In the genomic region with DNA sequence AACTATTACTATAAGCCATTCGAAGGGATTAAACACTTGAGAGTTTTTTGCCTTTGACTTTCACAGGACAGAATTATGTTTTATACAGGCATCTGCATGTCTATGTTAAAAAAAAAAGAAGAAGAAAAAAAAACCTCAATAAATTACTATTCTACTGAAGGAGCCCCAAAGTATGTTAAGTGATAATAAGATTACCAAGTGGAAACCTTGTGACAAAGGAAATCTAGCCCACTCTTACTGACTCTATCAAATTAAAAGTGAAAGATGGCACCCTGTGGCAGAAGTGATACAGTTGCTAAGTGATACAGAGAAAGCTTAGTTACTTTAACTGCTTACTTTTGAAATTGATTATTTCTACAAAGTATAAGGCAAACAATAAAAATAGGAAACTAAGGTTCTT, we compare ENCODE assay signal across 27 mouse cellular contexts. TPM values are rescaled to one million over a fixed set of nuclear protein-coding genes. Genes with fewer than 3 reads are reported as not detected.
DNase-seq lines count a peak whose midpoint lies in the region; ATAC-seq and TF ChIP-seq lines count a peak whose summit lies in the region.
"Had no signal": no experiment of that assay in that cellular context is flagged by ENCODE, and none has a peak within 500 bp of the region (broad histone marks: within the 10 kb centered on the region; RNA-seq: fewer than 3 reads in every experiment).

No protein-coding gene starts in this region.

- H3K4me1 ChIP-seq in heart, embryonic 14.5 days (ENCODE audit: control insufficient read depth in 2 of 2, insufficient read depth in 2 of 2, low read length in 2 of 2), result peaks cover 5 to 17% of the 10 kb centered on the region in 2 experiments
- H3K4me1 ChIP-seq in heart, adult 2 months (ENCODE audit: control insufficient read depth, insufficient read depth, low read length), result peaks cover 1% of the 10 kb centered on the region
- H3K4me1 ChIP-seq in limb, embryonic 12.5 days (replicated peaks), result peaks cover 19% of the 10 kb centered on the region
- peaks cover 18% of the 10 kb centered on the region for H3K4me1 ChIP-seq in limb, embryonic 10.5 days
- H3K4me1 ChIP-seq in embryonic facial prominence, embryonic 15.5 days, result peaks cover 16% of the 10 kb centered on the region; the same call in 1 of the 2 replicates
- H3K4me1 ChIP-seq in forebrain, embryonic 14.5 days (ENCODE audit: control insufficient read depth, insufficient read depth, low read length), result peaks cover 11% of the 10 kb centered on the region

- intact Hi-C loops in heart, adult 2 months (cut with DNase I), result no loop called here

- no peak for TF ChIP-seq POLR2A in heart, adult 2 months (IDR thresholded peaks at IDR 0.05; ENCODE audit: insufficient read depth, low read depth, low read length)

- H3K27me3 ChIP-seq in heart, embryonic 14.5 days (ENCODE audit: control insufficient read depth, insufficient read depth, low read length), result no peaks in the 10 kb centered on the region
- no peaks in the 10 kb centered on the region for H3K27me3 ChIP-seq in heart, adult 2 months (ENCODE audit: control insufficient read depth, insufficient read depth, low read length)
- H3K27me3 ChIP-seq in limb, embryonic 12.5 days, result no peaks in the 10 kb centered on the region
- H3K27me3 ChIP-seq in limb, embryonic 10.5 days (ENCODE audit: low read depth, poor library complexity, severe bottlenecking), result no peaks in the 10 kb centered on the region
- H3K27me3 ChIP-seq in embryonic facial prominence, embryonic 15.5 days, result no peaks in the 10 kb centered on the region
- H3K27me3 ChIP-seq in forebrain, embryonic 14.5 days (replicated peaks; ENCODE audit: control insufficient read depth, insufficient read depth, low read length), result no peaks in the 10 kb centered on the region
- H3K27me3 ChIP-seq: limb, embryonic 15.5 days; lung, embryonic 15.5 days had no signal

- peaks cover under 1% of the 10 kb centered on the region; the same call in 1 of the 2 replicates for H3K9me3 ChIP-seq in heart, embryonic 14.5 days (ENCODE audit: control insufficient read depth, low read length)
- H3K9me3 ChIP-seq in limb, embryonic 12.5 days, result no peaks in the 10 kb centered on the region
- H3K9me3 ChIP-seq in limb, embryonic 10.5 days (replicated peaks), result no peaks in the 10 kb centered on the region
- H3K9me3 ChIP-seq in embryonic facial prominence, embryonic 15.5 days (replicated peaks), result no peaks in the 10 kb centered on the region
- no peaks in the 10 kb centered on the region for H3K9me3 ChIP-seq in forebrain, embryonic 14.5 days (replicated peaks; ENCODE audit: control insufficient read depth, low read length)
- H3K9me3 ChIP-seq: heart, embryonic 10.5 days; limb, embryonic 15.5 days; lung, embryonic 15.5 days had no signal

- H3K9ac ChIP-seq in heart, embryonic 14.5 days (ENCODE audit: low read length), result no peak overlapping the region
- H3K9ac ChIP-seq in heart, adult 2 months (ENCODE audit: low read depth, low read length), result no peak overlapping the region
- H3K9ac ChIP-seq in limb, embryonic 12.5 days (replicated peaks), result no peak overlapping the region
- no peak overlapping the region for H3K9ac ChIP-seq in embryonic facial prominence, embryonic 15.5 days
- H3K9ac ChIP-seq in forebrain, embryonic 14.5 days (ENCODE audit: low read length), result no peak overlapping the region
- H3K9ac ChIP-seq: forebrain, postnatal 0 days; limb, embryonic 15.5 days; liver, embryonic 14.5 days; lung, embryonic 15.5 days had no signal

- no peak for TF ChIP-seq EP300 in heart, adult 2 months (IDR thresholded peaks at IDR 0.05; ENCODE audit: insufficient read depth, low read depth, low read length)

- TF ChIP-seq CTCF in heart, adult 2 months (IDR thresholded peaks at IDR 0.05), result no peak

- no peak for DNase-seq in heart, adult 2 months
- DNase-seq in limb, embryonic 10.5 days (ENCODE audit: low spot score), result no peak
- peak; percentile 32 for DNase-seq in MEL-GATA-1-ER (ENCODE audit: extremely low read depth, low read depth)
- DNase-seq in right cerebral cortex, postnatal 36 days (ENCODE audit: low spot score in 2 of 2), result no peak
- DNase-seq in forebrain, embryonic 14.5 days (ENCODE audit: low spot score), result no peak
- DNase-seq: adrenal gland, postnatal 10 days; B cell, adult 2 months; cerebellum, adult 8-10 months; cerebellum, postnatal 25 days; kidney, adult 18-20 months; thymus, postnatal 14 days had no signal

- WGBS in heart, embryonic 14.5 days, result 88% methylated on average over 1 of the region's 1 CpGs
- WGBS in heart, adult 2 months, result 93% methylated on average over 1 of the region's 1 CpGs
- WGBS in limb, embryonic 12.5 days, result 82% methylated on average over 1 of the region's 1 CpGs
- WGBS in limb, embryonic 10.5 days, result 89% methylated on average over 1 of the region's 1 CpGs
- 77% methylated on average over 1 of the region's 1 CpGs for WGBS in embryonic facial prominence, embryonic 15.5 days
- 94% methylated on average over 1 of the region's 1 CpGs for WGBS in forebrain, embryonic 14.5 days

- H3K27ac ChIP-seq in heart, embryonic 14.5 days (replicated peaks in 1 of 2; ENCODE audit: control insufficient read depth in 1 of 2, insufficient read depth in 1 of 2, low read depth in 2 of 2, low read length in 2 of 2), result no peak overlapping the region
- no peak overlapping the region for H3K27ac ChIP-seq in heart, adult 2 months
- H3K27ac ChIP-seq in limb, embryonic 12.5 days, result no peak overlapping the region
- H3K27ac ChIP-seq in limb, embryonic 10.5 days, result no peak overlapping the region
- no peak overlapping the region for H3K27ac ChIP-seq in embryonic facial prominence, embryonic 15.5 days (replicated peaks)
- H3K27ac ChIP-seq in forebrain, embryonic 14.5 days (ENCODE audit: low read depth, low read length), result no peak overlapping the region
- H3K27ac ChIP-seq: liver, embryonic 14.5 days; lung, embryonic 15.5 days had no signal

- no peak for ATAC-seq in heart, embryonic 14.5 days (ENCODE audit: insufficient number of reproducible peaks, insufficient read depth, low FRiP score, low read depth)
- no peak for ATAC-seq in limb, embryonic 12.5 days (ENCODE audit: insufficient number of reproducible peaks, insufficient read depth, low FRiP score, low TSS enrichment, low read depth)
- ATAC-seq in embryonic facial prominence, embryonic 15.5 days (ENCODE audit: insufficient number of reproducible peaks, low FRiP score, low TSS enrichment, low read depth), result no peak
- no peak for ATAC-seq in forebrain, embryonic 14.5 days

- peak overlapping the region; percentile 49 for H3K4me2 ChIP-seq in heart, embryonic 14.5 days (ENCODE audit: low read length)
- H3K4me2 ChIP-seq in limb, embryonic 12.5 days, result peak overlapping the region; percentile 33
- peak overlapping the region; percentile 19; the same call in 1 of the 2 replicates for H3K4me2 ChIP-seq in embryonic facial prominence, embryonic 15.5 days (replicated peaks)
- no peak overlapping the region for H3K4me2 ChIP-seq in forebrain, embryonic 14.5 days (ENCODE audit: low read length)
- H3K4me2 ChIP-seq: lung, embryonic 15.5 days; midbrain, embryonic 11.5 days had no signal

- H3K36me3 ChIP-seq in heart, embryonic 14.5 days (ENCODE audit: control insufficient read depth, insufficient read depth, low read length), result peaks cover 24% of the 10 kb centered on the region
- H3K36me3 ChIP-seq in heart, adult 2 months (ENCODE audit: control insufficient read depth, insufficient read depth, low read length), result no peaks in the 10 kb centered on the region; the same call in 1 of the 2 replicates
- peaks cover 17% of the 10 kb centered on the region for H3K36me3 ChIP-seq in limb, embryonic 12.5 days
- peaks cover 28% of the 10 kb centered on the region for H3K36me3 ChIP-seq in limb, embryonic 10.5 days
- H3K36me3 ChIP-seq in embryonic facial prominence, embryonic 15.5 days, result peaks cover 4% of the 10 kb centered on the region
- 0 out of 2 replicates have a peak, but pooled peaks cover 3% of the 10 kb centered on the region for H3K36me3 ChIP-seq in forebrain, embryonic 14.5 days (ENCODE audit: control insufficient read depth, insufficient read depth, low read length)

- no peak overlapping the region for H3K4me3 ChIP-seq in heart, embryonic 14.5 days (ENCODE audit: control insufficient read depth in 1 of 2, insufficient read depth in 1 of 2, low read depth in 1 of 2, low read length in 2 of 2)
- H3K4me3 ChIP-seq in heart, adult 2 months, result no peak overlapping the region
- H3K4me3 ChIP-seq in limb, embryonic 12.5 days (replicated peaks), result no peak overlapping the region
- H3K4me3 ChIP-seq in limb, embryonic 10.5 days, result no peak overlapping the region
- H3K4me3 ChIP-seq in embryonic facial prominence, embryonic 15.5 days (replicated peaks), result no peak overlapping the region
- no peak overlapping the region for H3K4me3 ChIP-seq in forebrain, embryonic 14.5 days (ENCODE audit: low read depth, low read length)
- H3K4me3 ChIP-seq: erythroblast, embryonic 14.5 days; limb, embryonic 15.5 days; lung, embryonic 15.5 days had no signal

- peaks cover 1% of the 10 kb centered on the region; the same call in 1 of the 2 replicates for H3K79me2 ChIP-seq in heart, adult 2 months (replicated peaks; ENCODE audit: control insufficient read depth, insufficient read depth, low read length)

RNA-seq across cellular contexts. Expression of gene Cwc27, which starts 5.0 kb away (rescaled TPM):
- polyA plus RNA-seq in heart, embryonic 14.5 days (2014; fragmentation: Nextera tagmentation; extraction: Ambion mirVana), result 22.6 and 22.7 TPM in 2 replicates
- total RNA-seq in heart, adult 2 months (2021), result 10 to 100 TPM; 13.5 to 15.2 TPM
- 4.5 and 8.3 TPM in 2 replicates for polyA plus RNA-seq in heart, adult 2 months (2012; rRNA removed)
- 34.4 and 38.1 TPM in 2 replicates for polyA plus RNA-seq in limb, embryonic 12.5 days (2016; fragmentation: Nextera tagmentation; extraction: Ambion mirVana)
- polyA plus RNA-seq in limb, embryonic 10.5 days (2016; fragmentation: Nextera tagmentation; extraction: Ambion mirVana), result 31.0 and 33.3 TPM in 2 replicates
- polyA plus RNA-seq in embryonic facial prominence, embryonic 15.5 days (2015; fragmentation: Nextera tagmentation; extraction: Ambion mirVana), result 22.6 and 23.4 TPM in 2 replicates
- 21.5 and 25.5 TPM in 2 replicates for polyA plus RNA-seq in forebrain, embryonic 14.5 days (2014; fragmentation: Nextera tagmentation; extraction: Ambion mirVana)

RNA-seq across cellular contexts. Expression of gene Srek1ip1, which starts 29.6 kb away (rescaled TPM):
- 18.5 and 18.9 TPM in 2 replicates for polyA plus RNA-seq in heart, embryonic 14.5 days (2014; fragmentation: Nextera tagmentation; extraction: Ambion mirVana)
- 10 to 100 TPM; 21.0 to 22.3 TPM for total RNA-seq in heart, adult 2 months (2021)
- 11.3 and 19.5 TPM in 2 replicates for polyA plus RNA-seq in heart, adult 2 months (2012; rRNA removed)
- polyA plus RNA-seq in limb, embryonic 12.5 days (2016; fragmentation: Nextera tagmentation; extraction: Ambion mirVana), result 26.6 and 26.8 TPM in 2 replicates
- polyA plus RNA-seq in limb, embryonic 10.5 days (2016; fragmentation: Nextera tagmentation; extraction: Ambion mirVana), result 17.4 TPM in 2 replicates
- polyA plus RNA-seq in embryonic facial prominence, embryonic 15.5 days (2015; fragmentation: Nextera tagmentation; extraction: Ambion mirVana), result 21.2 and 24.3 TPM in 2 replicates
- 16.4 and 20.4 TPM in 2 replicates for polyA plus RNA-seq in forebrain, embryonic 14.5 days (2014; fragmentation: Nextera tagmentation; extraction: Ambion mirVana)

RNA-seq across cellular contexts. Expression of gene Shisal2b, which starts 41.8 kb away (rescaled TPM):
- not detected in 2 replicates for polyA plus RNA-seq in heart, embryonic 14.5 days (2014; fragmentation: Nextera tagmentation; extraction: Ambion mirVana)
- total RNA-seq in heart, adult 2 months (2021), result not detected
- polyA plus RNA-seq in heart, adult 2 months (2012; rRNA removed), result not detected in 2 replicates
- polyA plus RNA-seq in limb, embryonic 12.5 days (2016; fragmentation: Nextera tagmentation; extraction: Ambion mirVana), result 0.32 TPM in 1 of 2 replicates, not detected in the other
- 0.10 and 0.11 TPM in 2 replicates for polyA plus RNA-seq in limb, embryonic 10.5 days (2016; fragmentation: Nextera tagmentation; extraction: Ambion mirVana)
- 0.25 and 0.35 TPM in 2 replicates for polyA plus RNA-seq in embryonic facial prominence, embryonic 15.5 days (2015; fragmentation: Nextera tagmentation; extraction: Ambion mirVana)
- polyA plus RNA-seq in forebrain, embryonic 14.5 days (2014; fragmentation: Nextera tagmentation; extraction: Ambion mirVana), result 0.52 and 0.62 TPM in 2 replicates
- total RNA-seq: adrenal gland, postnatal 10 days; gastrocnemius, adult 8-10 months; gastrocnemius, postnatal 4 days; megakaryocyte progenitor cell, adult 5-6 weeks had no signal
- polyA plus RNA-seq: erythroblast, embryonic 14.5 days; hindbrain, embryonic 10.5 days; intestine, embryonic 14.5 days; liver, embryonic 14.5 days; urinary bladder, adult 2 months had no signal
